Mouse (Mus musculus) liver, postnatal 0 days (tissue): ENCODE results near the gene Raver1. TPM values are rescaled to one million over a fixed set of nuclear protein-coding genes. Genes with fewer than 3 reads are reported as not detected.
A peak's percentile ranks its signal among the peaks of the same experiment; 100 is the strongest.

Experiments used
- ATAC-seq: fragments of 200-750 bp; cut with Nextera tagmentation; 2 replicates; pipeline ENCODE4 v1.8.0; 2017; ENCODE audit warnings: mild to moderate bottlenecking, moderate library complexity
- DNase-seq: peaks from one replicate; pipeline ENCODE4 v3.0.0-alpha.2; 2016
- H3K27ac ChIP-seq: fragments of 300-500 bp; sonication (generic); 2 replicates; pipeline ENCODE4 v1.5.1; 2014; ENCODE audit warnings: antibody characterized with exemption, moderate library complexity, mild to moderate bottlenecking, low read depth
- H3K27me3 ChIP-seq: fragments of 300-500 bp; sonication (generic); 2 replicates; pipeline ENCODE4 v1.6.1; 2014; ENCODE audit warnings: low read length, control low read depth, mixed read lengths; ENCODE audit not compliant: insufficient read depth
- H3K36me3 ChIP-seq: fragments of 300-500 bp; sonication (generic); replicated peaks from 2 replicates; pipeline ENCODE4 v1.6.1; 2014; ENCODE audit warnings: mild to moderate bottlenecking, control low read depth, low read length, moderate library complexity, mixed read lengths; ENCODE audit not compliant: insufficient read depth
- H3K4me1 ChIP-seq: fragments of 300-500 bp; sonication (generic); 2 replicates; pipeline ENCODE4 v1.6.1; 2014; ENCODE audit warnings: antibody characterized with exemption, mild to moderate bottlenecking, control low read depth; ENCODE audit not compliant: insufficient read depth
- H3K4me2 ChIP-seq: fragments of 300-500 bp; sonication (generic); 2 replicates; pipeline ENCODE4 v1.6.1; 2014; ENCODE audit warnings: low read depth, mild to moderate bottlenecking, low read length, moderate library complexity, mixed read lengths
- H3K4me3 ChIP-seq: fragments of 300-500 bp; sonication (generic); 2 replicates; pipeline ENCODE4 v1.5.1; 2014; ENCODE audit warnings: low read depth, low read length
- H3K9ac ChIP-seq: fragments of 300-500 bp; sonication (generic); replicated peaks from 2 replicates; pipeline ENCODE4 v1.6.1; 2014; ENCODE audit warnings: mild to moderate bottlenecking, moderate library complexity
- H3K9me3 ChIP-seq: fragments of 300-500 bp; sonication (generic); 2 replicates; pipeline ENCODE4 v1.6.1; 2016; ENCODE audit warnings: mild to moderate bottlenecking, control low read depth, low read length, mixed read lengths
- CTCF ChIP-seq: sonication (generic); IDR thresholded peaks from 2 replicates; pipeline ENCODE4 v1.5.1; 2016; ENCODE audit warnings: antibody characterized with exemption, low read depth
- EP300 ChIP-seq: IDR thresholded peaks from 2 replicates; pipeline ENCODE4 v1.6.1; 2016; ENCODE audit warnings: antibody characterized with exemption, low read depth, mild to moderate bottlenecking
- WGBS: fragments of 180-500 bp; shearing (Covaris S2); extraction: QIAGEN DNeasy Blood & Tissue Kit; methylation state at CpG from one replicate; pipeline ENCODE4 v1.1.7; 2014; ENCODE audit not compliant: insufficient replicate concordance; 5-methylcytosine and 5-hydroxymethylcytosine counted together
- polyA plus RNA-seq: library from polyadenylated mRNA; unstranded; fragments of >200 nt; fragmentation: Nextera tagmentation; extraction: Ambion mirVana; gene quantifications from 2 replicates; pipeline ENCODE4 v1.2.1, GENCODE M21; 2015

Raver1 gene
- polyA plus RNA-seq, 1 experiment from 2014 or later, result 9.5 TPM

GRCm38 (mm10) chr9:21134595-21135328 lies 43.0 kb upstream of the Raver1 start:
- ATAC-seq (no peak), DNase-seq (no peak)
- Histone ChIP-seq H3K4me1 (peaks cover 11% of the 10 kb centered on the region), H3K9me3 (no peaks in the 10 kb centered on the region), H3K36me3 (peaks cover 16% of the 10 kb centered on the region), H3K27ac (peak overlapping the region; percentile 48; the same call in 1 of the 2 replicates), H3K4me2 (no peak overlapping the region), H3K27me3 (no peaks in the 10 kb centered on the region), H3K9ac (no peak overlapping the region), H3K4me3 (no peak overlapping the region)
- WGBS, result 54% methylated on average over 9 of the region's 9 CpGs
- TF ChIP-seq EP300, result no peak
- TF ChIP-seq CTCF, result no peak

GRCm38 (mm10) chr9:21133064-21133707 lies 41.4 kb upstream of the Raver1 start:
- ATAC-seq (no peak), DNase-seq (no peak)
- Histone ChIP-seq H3K4me3 (no peak overlapping the region), H3K4me2 (no peak overlapping the region), H3K36me3 (peaks cover 7% of the 10 kb centered on the region; the same call in 1 of the 2 replicates), H3K9me3 (no peaks in the 10 kb centered on the region), H3K9ac (no peak overlapping the region), H3K4me1 (peaks cover 11% of the 10 kb centered on the region), H3K27me3 (no peaks in the 10 kb centered on the region), H3K27ac (no peak overlapping the region)
- peak; percentile 24; the same call in 1 of the 2 replicates for TF ChIP-seq CTCF
- TF ChIP-seq EP300, result no peak
- WGBS, result 38% methylated on average over 9 of the region's 9 CpGs

GRCm38 (mm10) chr9:21132102-21132775 lies 40.4 kb upstream of the Raver1 start:
- no peak for DNase-seq

GRCm38 (mm10) chr9:21131059-21131956 lies 39.5 kb upstream of the Raver1 start, which contains the start of gene Tyk2:
Tyk2 (minus strand) TSS chr9:21131243.
- peak within 1 kb of the TSS; percentile 4; the same call in 1 of the 2 replicates for H3K27ac ChIP-seq
- DNase-seq, result peak; percentile 87
- peak within 1 kb of the TSS; percentile 39 for H3K9ac ChIP-seq
- TF ChIP-seq CTCF, result no peak
- no peak for TF ChIP-seq EP300
- H3K4me3 ChIP-seq, result peak within 1 kb of the TSS; percentile 57
- H3K4me2 ChIP-seq, result peak within 1 kb of the TSS; percentile 72
- 6% methylated on average over 37 of the region's 37 CpGs for WGBS
- no peaks in the 10 kb centered on the region for H3K9me3 ChIP-seq
- ATAC-seq, result peak; percentile 96
- H3K36me3 ChIP-seq, result peaks cover 12% of the 10 kb centered on the region; the same call in 1 of the 2 replicates
- H3K4me1 ChIP-seq, result peaks cover 14% of the 10 kb centered on the region
- no peaks in the 10 kb centered on the region for H3K27me3 ChIP-seq

More at GRCm38 (mm10) chr9:21132102-21132775, 40.4 kb upstream of the Raver1 start:
- Histone ChIP-seq H3K9me3 (no peaks in the 10 kb centered on the region), H3K27ac (no peak overlapping the region), H3K4me3 (no peak overlapping the region), H3K4me2 (no peak overlapping the region), H3K36me3 (peaks cover 3% of the 10 kb centered on the region; the same call in 1 of the 2 replicates), H3K9ac (no peak overlapping the region), H3K27me3 (no peaks in the 10 kb centered on the region), H3K4me1 (peaks cover 11% of the 10 kb centered on the region)
- no peak for ATAC-seq
- 71% methylated on average over 12 of the region's 12 CpGs for WGBS
- TF ChIP-seq EP300, result no peak
- TF ChIP-seq CTCF, result peak; percentile 48

GRCm38 (mm10) chr9:21126259-21126627 lies 34.4 kb upstream of the Raver1 start:
- peaks cover 13% of the 10 kb centered on the region for H3K4me1 ChIP-seq
- 0 out of 2 replicates have a peak overlapping the region, but pooled peaks have one; percentile 11 for H3K9ac ChIP-seq
- H3K4me2 ChIP-seq, result no peak overlapping the region
- no peak overlapping the region for H3K4me3 ChIP-seq
- ATAC-seq (peak; percentile 38), DNase-seq (no peak)
- H3K27ac ChIP-seq, result peak overlapping the region; percentile 36
- peaks cover 34% of the 10 kb centered on the region for H3K36me3 ChIP-seq
- H3K27me3 ChIP-seq, result no peaks in the 10 kb centered on the region
- TF ChIP-seq EP300 (no peak), CTCF (no peak)
- WGBS, result 57% methylated on average over 2 of the region's 2 CpGs
- H3K9me3 ChIP-seq, result no peaks in the 10 kb centered on the region
